Mouse (Mus musculus) adrenal gland, postnatal 4 days (tissue): ENCODE results near the gene Smurf2. TPM values are rescaled to one million over a fixed set of nuclear protein-coding genes. Genes with fewer than 3 reads are reported as not detected.
A peak's percentile ranks its signal among the peaks of the same experiment; 100 is the strongest.

Source experiments
- DNase-seq, 2 experiments: peaks; one replicate each; pipeline ENCODE4 v3.0.0; 2021 to 2022; ENCODE audit warnings: low spot score in 2 of 2, mixed read lengths in 2 of 2
- long read RNA-seq, 2 experiments: library from polyadenylated mRNA; stranded (forward); transcript quantifications; one replicate each; pipeline ENCODE4 v2.0.0; 2021
- total RNA-seq, 2 experiments: library from RNA; stranded (reverse); gene quantifications; 2 replicates each; pipeline ENCODE4 v1.2.3; 2021

Smurf2 gene
- total RNA-seq, result 10 to 100 TPM; 40.9 to 44.5 TPM
- long read RNA-seq, experiment 1, partial matches to known transcripts, result 1 of 14 reads
- long read RNA-seq, experiment 1, other reads (novel, unspliced or antisense), result 12 of 14 reads
- long read RNA-seq, experiment 2, transcript Smurf2-201 (19 exons, 3,125 nt), result major isoform, 7 of 23 reads
- long read RNA-seq, experiment 2, partial matches to known transcripts, result 5 of 23 reads
- long read RNA-seq, experiment 2, other reads (novel, unspliced or antisense), result 10 of 23 reads

- peak; percentile 65 to 77 for DNase-seq
Observed at GRCm38 (mm10) chr11:106920551-106921379, at the start of gene Smurf2. Smurf2 (minus strand) TSS chr11:106920715.

DNA sequence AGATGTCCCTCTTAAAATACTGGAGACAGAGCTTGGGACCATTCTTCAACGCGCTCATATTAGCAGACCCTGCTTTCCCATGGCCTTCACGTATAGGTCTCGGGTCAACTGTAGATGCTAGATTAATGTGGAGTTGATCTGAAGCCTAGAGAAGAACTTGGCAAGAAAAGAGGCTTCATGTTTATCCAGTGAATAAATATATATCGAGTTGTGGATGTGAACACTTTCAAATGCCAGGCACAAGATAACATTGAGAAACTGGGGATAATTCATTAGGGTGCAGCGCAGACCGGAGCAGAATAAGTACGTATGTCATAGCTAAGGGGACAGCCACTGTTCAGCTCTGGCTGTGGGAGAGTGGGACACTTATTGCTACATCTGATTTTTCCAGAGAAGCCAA is 49.3 kb upstream of the Smurf2 start:
- no peak for DNase-seq

- DNase-seq, result no peak
Observed at GRCm38 (mm10) chr11:106967630-106968029, 47.1 kb upstream of the Smurf2 start.

GRCm38 (mm10) chr11:106965881-106966280 is 45.4 kb upstream of the Smurf2 start:
- DNase-seq, result no peak

DNA sequence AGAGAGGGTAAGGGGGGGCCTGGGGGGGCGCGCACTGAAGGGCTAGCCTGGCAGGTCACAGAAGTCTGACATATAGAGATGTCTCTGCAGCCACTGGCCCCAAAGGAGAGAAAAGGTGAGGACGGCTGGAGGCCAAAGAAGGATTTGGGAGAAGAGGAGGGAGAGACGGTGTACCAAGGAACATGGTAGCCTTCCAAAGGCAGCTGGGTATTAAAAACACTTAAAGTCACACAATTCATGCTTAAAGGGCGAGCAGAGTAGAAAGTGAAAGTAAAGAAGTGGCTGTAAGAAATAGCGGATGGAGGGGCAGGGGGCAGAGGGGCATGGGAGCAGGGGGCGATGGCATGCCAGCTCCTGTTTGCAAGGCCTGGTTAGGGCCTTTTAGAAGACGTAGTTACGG is 41.8 kb upstream of the Smurf2 start:
- DNase-seq, result no peak

GRCm38 (mm10) chr11:106961471-106962081 is 41.1 kb upstream of the Smurf2 start:
- DNase-seq, result no peak

DNA sequence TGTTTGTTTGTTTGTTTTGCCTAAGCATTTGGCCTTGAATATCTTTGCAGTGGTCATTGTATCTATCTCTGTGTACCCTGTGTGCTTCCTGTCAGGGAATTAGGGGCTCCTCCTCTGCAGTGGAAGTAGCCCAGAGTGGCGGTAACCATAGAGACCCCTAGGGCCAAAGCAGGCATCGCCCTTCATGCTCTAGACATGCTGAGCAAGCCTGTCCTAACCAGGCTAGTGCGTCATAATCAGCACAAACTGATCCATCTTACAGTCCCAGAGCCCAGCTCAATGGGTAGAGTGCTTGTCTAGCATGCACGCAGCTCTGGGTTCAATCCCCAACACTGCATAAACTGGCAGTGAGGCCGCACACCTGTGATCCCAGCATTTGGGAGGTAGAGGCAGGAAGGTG is 38.6 kb upstream of the Smurf2 start:
- no peak for DNase-seq

GRCm38 (mm10) chr11:106958407-106959071 is 38.0 kb upstream of the Smurf2 start:
- no peak for DNase-seq

GRCm38 (mm10) chr11:106957271-106957980 is 36.9 kb upstream of the Smurf2 start:
- DNase-seq, result peak in 1 of 2 experiments; percentile 32

DNA sequence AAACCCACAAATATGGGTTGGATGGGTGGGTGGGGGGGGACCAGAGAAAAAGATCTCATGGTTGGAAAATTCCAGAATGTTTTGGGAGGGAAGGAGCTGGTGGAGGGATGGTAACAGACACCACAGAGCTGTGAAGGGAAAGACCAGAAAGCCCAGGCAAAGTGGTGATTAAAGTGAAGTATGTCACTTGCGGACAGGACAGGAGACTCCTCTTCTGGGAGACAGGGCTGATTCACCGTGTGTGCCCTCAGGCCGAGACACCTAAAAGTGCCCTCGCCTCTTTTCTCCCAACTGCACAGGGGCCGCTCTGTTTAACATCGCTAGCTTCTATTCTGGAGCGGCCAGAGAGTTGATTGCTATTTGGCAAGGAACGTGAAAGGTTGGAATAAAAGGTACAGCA is 34.1 kb upstream of the Smurf2 start:
- DNase-seq, result no peak

GRCm38 (mm10) chr11:106954116-106954515 is 33.6 kb upstream of the Smurf2 start:
- no peak for DNase-seq

DNA sequence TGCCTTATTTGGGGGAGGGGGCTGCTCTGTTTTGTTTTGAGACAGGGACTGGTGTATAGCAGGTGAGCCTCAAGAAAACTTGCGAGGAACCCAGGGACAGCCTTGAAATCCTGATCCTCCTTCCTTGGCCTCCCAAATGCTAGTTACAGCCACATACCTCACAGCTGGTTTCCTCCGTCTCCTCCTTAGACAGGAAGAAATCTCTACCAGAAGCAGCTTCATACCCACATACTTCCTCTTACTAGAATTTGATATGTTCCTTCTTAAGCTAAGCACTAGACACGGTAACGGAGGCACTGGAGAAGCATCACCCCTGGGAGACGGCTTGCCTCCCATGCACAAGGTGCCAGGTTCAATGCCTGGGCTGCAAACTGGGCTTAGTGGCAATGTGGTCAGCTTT is 16.8 kb upstream of the Smurf2 start:
- no peak for DNase-seq

DNA sequence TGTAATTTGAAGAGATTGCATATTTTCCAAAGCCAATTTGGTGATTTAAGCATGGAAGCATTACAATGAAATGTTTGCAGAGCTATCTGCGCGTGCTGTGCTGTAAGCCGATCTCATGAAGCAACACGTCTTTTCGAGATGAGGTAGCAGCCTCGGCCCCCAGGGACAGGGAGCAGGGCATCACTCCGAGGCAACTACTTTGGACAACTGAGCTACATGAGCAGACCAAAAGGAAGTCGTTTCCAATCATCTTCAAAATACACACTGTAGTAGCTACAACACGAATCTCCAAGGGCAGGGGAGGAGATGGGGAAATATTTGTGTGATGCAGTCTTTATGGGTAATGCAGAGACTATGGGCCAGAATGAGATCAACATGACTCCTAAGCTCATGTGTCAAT is 9.9 kb upstream of the Smurf2 start:
- no peak for DNase-seq

- DNase-seq, result no peak
Observed at GRCm38 (mm10) chr11:106928935-106929334, 8.4 kb upstream of the Smurf2 start.

DNA sequence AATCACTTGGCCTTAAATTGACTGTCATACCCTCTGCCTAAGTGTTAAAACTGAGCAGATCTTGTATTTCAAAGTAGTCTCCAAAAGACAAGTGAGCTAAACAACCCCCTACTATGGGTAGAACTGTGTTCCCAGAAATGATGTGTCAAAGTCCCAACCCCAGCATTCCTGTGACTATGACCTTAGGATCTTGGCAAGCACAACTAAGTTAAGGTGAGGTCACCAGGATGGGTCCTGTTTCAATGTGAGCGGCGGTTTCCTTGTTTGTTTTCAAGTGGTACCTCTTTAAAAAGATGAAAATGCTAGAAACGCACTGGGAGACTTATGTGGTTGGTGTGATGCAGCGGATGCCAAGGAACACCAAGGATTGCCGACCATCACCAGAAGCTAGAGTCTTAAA is 7.4 kb upstream of the Smurf2 start:
- no peak for DNase-seq

GRCm38 (mm10) chr11:106927226-106927625 is 6.7 kb upstream of the Smurf2 start:
- no peak for DNase-seq

- no peak for DNase-seq
Observed at GRCm38 (mm10) chr11:106926732-106927131, 6.2 kb upstream of the Smurf2 start.

DNA sequence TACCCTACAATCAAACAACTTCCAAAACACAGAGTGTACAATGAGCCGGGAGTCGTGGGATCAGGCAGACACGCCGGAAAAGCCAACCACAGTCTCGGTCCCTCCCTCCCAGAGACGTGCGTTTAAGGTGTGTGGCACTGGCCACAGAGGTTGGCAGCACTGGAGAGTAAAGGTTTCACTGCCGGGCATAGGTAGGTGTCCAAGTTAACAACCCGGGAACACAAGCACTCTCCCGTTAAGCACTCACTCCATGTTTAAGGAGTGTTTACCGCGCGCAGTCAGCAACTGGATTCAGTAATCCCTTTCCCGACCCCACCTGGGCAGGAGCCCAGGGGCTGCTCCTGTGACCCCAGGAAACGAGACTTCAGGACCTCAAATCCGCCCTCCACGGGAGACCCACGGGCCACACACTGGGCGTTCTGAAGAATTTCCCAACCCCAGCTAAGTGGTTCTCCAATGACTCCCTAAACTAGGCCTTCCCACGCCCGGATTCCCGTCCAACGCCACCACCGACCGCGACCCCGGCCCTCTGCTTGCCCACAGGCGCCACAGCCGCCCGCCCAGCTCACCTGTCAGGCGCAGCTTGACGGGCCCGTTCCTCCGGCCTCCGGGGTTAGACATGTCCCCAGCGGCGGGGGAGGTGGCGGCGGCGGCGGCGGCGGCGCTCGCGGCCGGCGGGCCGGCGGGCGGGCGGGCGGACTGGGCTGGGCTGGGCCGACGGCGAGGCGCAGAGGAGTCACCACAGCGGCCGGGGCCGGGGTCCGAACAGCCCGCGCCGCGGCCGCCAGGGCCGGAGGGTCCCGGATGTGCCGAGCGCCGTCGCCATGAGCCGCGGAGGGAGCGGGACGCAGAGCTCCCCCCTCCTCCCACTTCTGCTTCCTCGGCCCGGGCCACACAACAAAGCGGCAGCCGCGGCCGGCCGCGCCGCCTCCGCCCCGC is 634 bp downstream of the Smurf2 start:
- peak; percentile 15 to 23 for DNase-seq

DNA sequence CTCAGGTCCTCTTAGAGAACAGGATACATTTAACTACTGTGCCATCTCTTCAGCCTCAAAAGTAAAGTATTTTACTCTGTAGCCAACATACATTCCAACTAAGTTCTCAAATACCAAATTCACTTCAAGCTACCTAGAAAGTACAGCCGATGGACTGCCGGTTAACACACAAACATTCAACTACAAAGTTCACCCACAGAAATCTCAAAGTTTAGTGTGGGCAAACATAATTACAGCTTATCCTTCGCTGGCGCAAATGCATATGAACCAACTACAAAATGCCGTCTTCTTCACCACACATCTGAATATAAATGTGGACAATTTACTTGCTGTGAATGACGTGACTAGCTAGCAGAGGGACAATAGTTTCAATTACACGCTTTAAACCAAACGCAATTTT is 1.6 kb downstream of the Smurf2 start:
- DNase-seq, result no peak

- DNase-seq, result no peak
Observed at GRCm38 (mm10) chr11:106911257-106911656, 9.3 kb downstream of the Smurf2 start.
